Mouse (Mus musculus) lung, postnatal 10 days (tissue): ENCODE measurements at regions not wholly inside any gene's neighbourhood (a gene's known extent, or its start where the extent isn't known, plus 50 kb on each side); places are given as distances from the start of the nearest gene placed in this dataset.

Experiments
- DNase-seq: peaks from one replicate; pipeline ENCODE4 v3.0.0; 2021

GRCm38 (mm10) chr12:56275556-56276242 is 70.0 kb downstream of the Mbip start:
- no peak for DNase-seq

- no peak for DNase-seq
Measured at GRCm38 (mm10) chr12:56265049-56265448, 80.6 kb downstream of the Mbip start.

- no peak for DNase-seq
Measured at GRCm38 (mm10) chr12:56261471-56261870, 84.2 kb downstream of the Mbip start.

- DNase-seq: no peak
Measured at GRCm38 (mm10) chr12:56258401-56259050, 87.2 kb downstream of the Mbip start.

GRCm38 (mm10) chr12:56256243-56256881 is 89.3 kb downstream of the Mbip start:
- no peak for DNase-seq

- no peak for DNase-seq
Measured at GRCm38 (mm10) chr12:56252612-56253444, 92.9 kb downstream of the Mbip start.

GRCm38 (mm10) chr12:56250262-56250661 is 95.4 kb downstream of the Mbip start:
- no peak for DNase-seq

GRCm38 (mm10) chr12:56246406-56246805 is 99.3 kb downstream of the Mbip start:
- no peak for DNase-seq

GRCm38 (mm10) chr12:56242803-56243202 is 102.9 kb downstream of the Mbip start:
- DNase-seq: no peak

- DNase-seq: peak; percentile 78
Measured at GRCm38 (mm10) chr12:56241735-56242134, 104.0 kb downstream of the Mbip start.

GRCm38 (mm10) chr12:56240206-56240605 is 105.5 kb downstream of the Mbip start:
- DNase-seq: no peak

GRCm38 (mm10) chr12:56234571-56234970 is 111.1 kb downstream of the Mbip start:
- DNase-seq: no peak

- no peak for DNase-seq
Measured at GRCm38 (mm10) chr12:56233209-56233608, 112.5 kb downstream of the Mbip start.

- no peak for DNase-seq
Measured at GRCm38 (mm10) chr12:56224142-56224895, 121.4 kb downstream of the Mbip start.

- DNase-seq: no peak
Measured at GRCm38 (mm10) chr12:56193524-56193923, 152.2 kb downstream of the Mbip start.

GRCm38 (mm10) chr12:56189562-56189961 is 156.1 kb downstream of the Mbip start:
- DNase-seq: no peak

- no peak for DNase-seq
Measured at GRCm38 (mm10) chr12:56160736-56161135, 185.0 kb downstream of the Mbip start.

- DNase-seq: no peak
Measured at GRCm38 (mm10) chr12:56144359-56144758, 201.3 kb downstream of the Mbip start.

GRCm38 (mm10) chr12:56143789-56144188 is 201.9 kb downstream of the Mbip start:
- DNase-seq: no peak

GRCm38 (mm10) chr12:56114446-56114845 is 231.2 kb downstream of the Mbip start:
- DNase-seq: no peak

- no peak for DNase-seq
Measured at GRCm38 (mm10) chr12:56081406-56081805, 245.3 kb downstream of the Brms1l start.

GRCm38 (mm10) chr12:56064183-56064582 is 228.1 kb downstream of the Brms1l start:
- DNase-seq: no peak
